Mouse (Mus musculus): ENCODE measurements around the gene Ppfibp1.

DNA sequence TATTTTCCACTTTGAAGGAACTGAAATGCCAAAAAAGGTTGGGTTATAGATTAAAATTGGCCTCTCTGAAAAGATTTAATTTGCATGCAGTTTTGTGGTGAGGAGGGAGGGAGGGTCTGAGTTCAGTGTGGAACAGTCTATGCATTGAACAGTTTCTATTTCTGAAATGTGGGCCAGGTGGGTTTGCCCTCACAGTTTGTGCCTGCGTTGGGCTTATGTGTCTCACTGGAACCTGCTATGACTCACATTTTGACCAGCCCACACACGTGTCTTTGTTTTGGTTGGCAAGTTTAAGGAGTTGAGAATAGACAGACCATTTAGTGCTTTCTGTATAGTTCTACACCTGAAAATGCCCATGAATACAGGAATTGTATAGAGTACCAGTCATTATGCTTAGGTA lies 5.6 kb downstream of the Ppfibp1 start:
- TF ChIP-seq POLR2A (IDR thresholded peaks at IDR 0.05; ENCODE audit: borderline replicate concordance, control insufficient read depth, low read depth, low read length) (no peak), CTCF (IDR thresholded peaks at IDR 0.05; ENCODE audit: control insufficient read depth, insufficient read depth, low read length) (no peak)
